In the genomic region with DNA sequence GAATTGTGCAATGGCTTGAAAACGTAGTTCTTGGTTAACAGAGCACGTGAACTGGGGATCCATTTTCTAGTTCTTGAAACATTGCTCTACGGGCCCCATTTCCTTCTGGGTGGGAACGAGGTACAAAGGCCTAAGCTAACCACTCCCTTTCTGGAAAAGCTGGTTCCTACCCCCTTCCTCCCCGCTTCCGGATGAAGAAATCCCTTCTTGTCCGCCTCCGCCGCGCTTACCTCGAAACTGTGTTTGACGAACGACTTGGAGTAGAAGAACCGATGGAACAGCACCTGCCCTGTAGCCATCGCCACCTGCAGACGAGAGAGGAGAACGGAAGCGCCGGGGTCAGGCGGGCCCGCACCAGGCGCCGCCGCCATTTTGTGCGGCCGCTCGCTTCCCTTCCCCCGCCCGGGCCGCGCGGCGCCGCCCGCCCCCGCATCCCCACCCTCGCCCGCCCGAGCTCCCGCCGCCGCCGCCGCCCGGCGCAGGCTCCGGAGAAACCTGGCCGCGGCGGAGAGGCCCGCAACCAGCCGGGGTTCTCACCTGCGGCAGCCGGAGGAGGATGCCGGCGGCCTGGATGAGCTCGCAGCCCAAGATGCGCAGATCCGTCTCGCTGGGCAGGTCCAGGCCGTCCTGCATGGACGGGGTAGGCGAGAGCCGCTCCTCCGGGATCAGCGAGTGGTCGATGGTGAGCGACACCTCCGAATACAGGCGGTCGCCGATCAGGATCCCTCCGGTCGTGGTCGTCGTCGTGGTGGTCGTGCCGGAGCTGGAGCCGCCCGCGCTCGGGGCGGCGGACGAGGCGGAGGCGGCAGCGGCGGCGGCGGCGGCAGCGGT, we compare ENCODE assay signal across 8 mouse cellular contexts. TPM values are rescaled to one million over a fixed set of nuclear protein-coding genes. Genes with fewer than 3 reads are reported as not detected.
DNase-seq lines count a peak whose midpoint lies in the region; ATAC-seq and TF ChIP-seq lines count a peak whose summit lies in the region.

No protein-coding gene starts in this region.

- H3K27me3 ChIP-seq in forebrain, embryonic 10.5 days (ENCODE audit: poor library complexity, severe bottlenecking): no peaks in the 10 kb centered on the region
- no peaks in the 10 kb centered on the region for H3K27me3 ChIP-seq in heart, embryonic 15.5 days
- H3K27me3 ChIP-seq in liver, postnatal 0 days (ENCODE audit: insufficient read depth, low read length): no peaks in the 10 kb centered on the region
- H3K27me3 ChIP-seq in neural tube, embryonic 12.5 days (replicated peaks): no peaks in the 10 kb centered on the region

- no peaks in the 10 kb centered on the region for H3K9me3 ChIP-seq in forebrain, embryonic 10.5 days
- no peaks in the 10 kb centered on the region for H3K9me3 ChIP-seq in heart, embryonic 15.5 days (replicated peaks)
- H3K9me3 ChIP-seq in liver, postnatal 0 days (ENCODE audit: low read length): no peaks in the 10 kb centered on the region
- no peaks in the 10 kb centered on the region for H3K9me3 ChIP-seq in neural tube, embryonic 12.5 days

- no peak for TF ChIP-seq EP300 in liver, postnatal 0 days (IDR thresholded peaks at IDR 0.05; ENCODE audit: low read depth)

- H3K4me1 ChIP-seq in forebrain, embryonic 10.5 days: peaks cover 53% of the 10 kb centered on the region
- peaks cover 37% of the 10 kb centered on the region for H3K4me1 ChIP-seq in heart, embryonic 15.5 days (replicated peaks)
- H3K4me1 ChIP-seq in liver, postnatal 0 days (ENCODE audit: insufficient read depth): peaks cover 53% of the 10 kb centered on the region
- H3K4me1 ChIP-seq in neural tube, embryonic 12.5 days: peaks cover 27% of the 10 kb centered on the region

- H3K27ac ChIP-seq in forebrain, embryonic 10.5 days: peak overlapping the region; percentile 100
- H3K27ac ChIP-seq in heart, embryonic 15.5 days: peak overlapping the region; percentile 100
- peak overlapping the region; percentile 100 for H3K27ac ChIP-seq in liver, postnatal 0 days (ENCODE audit: low read depth)
- H3K27ac ChIP-seq in neural tube, embryonic 12.5 days: peak overlapping the region; percentile 99

- ATAC-seq in heart, embryonic 15.5 days (replicated peaks; ENCODE audit: insufficient number of reproducible peaks, insufficient read depth, low FRiP score, low read depth): peak; percentile 65
- peak; percentile 73 for ATAC-seq in liver, postnatal 0 days
- ATAC-seq in neural tube, embryonic 12.5 days (ENCODE audit: low FRiP score, low read depth): peak; percentile 88

- peaks cover 46% of the 10 kb centered on the region for H3K36me3 ChIP-seq in forebrain, embryonic 10.5 days (replicated peaks)
- H3K36me3 ChIP-seq in heart, embryonic 15.5 days: peaks cover 20% of the 10 kb centered on the region
- peaks cover 38% of the 10 kb centered on the region for H3K36me3 ChIP-seq in liver, postnatal 0 days (replicated peaks; ENCODE audit: insufficient read depth, low read length)
- peaks cover 19% of the 10 kb centered on the region for H3K36me3 ChIP-seq in neural tube, embryonic 12.5 days

- TF ChIP-seq CTCF in brain, embryonic 14.5 days (IDR thresholded peaks at IDR 0.05; ENCODE audit: borderline replicate concordance, extremely low read depth, insufficient read depth, insufficient read length): peak; percentile 38; the same call in 1 of the 2 replicates
- peak; percentile 54 for TF ChIP-seq CTCF in liver, postnatal 0 days (IDR thresholded peaks at IDR 0.05; ENCODE audit: low read depth)

- TF ChIP-seq POLR2A in brain, embryonic 14.5 days (IDR thresholded peaks at IDR 0.05; ENCODE audit: borderline replicate concordance, extremely low read depth, insufficient read depth, insufficient read length, poor library complexity, severe bottlenecking): 0 out of 2 replicates have a peak, but pooled peaks have one; percentile 25

- peak overlapping the region; percentile 99 for H3K4me3 ChIP-seq in forebrain, embryonic 10.5 days
- peak overlapping the region; percentile 98 for H3K4me3 ChIP-seq in heart, embryonic 15.5 days
- H3K4me3 ChIP-seq in liver, postnatal 0 days (ENCODE audit: low read depth, low read length): peak overlapping the region; percentile 97
- peak overlapping the region; percentile 99 for H3K4me3 ChIP-seq in neural tube, embryonic 12.5 days

- H3K9ac ChIP-seq in heart, embryonic 15.5 days: peak overlapping the region; percentile 99
- peak overlapping the region; percentile 96 for H3K9ac ChIP-seq in liver, postnatal 0 days (replicated peaks)
- H3K9ac ChIP-seq in neural tube, embryonic 12.5 days: peak overlapping the region; percentile 100

- peak; percentile 61 to 66 for DNase-seq in CD8-positive naive resting alpha-beta T cell, adult 2 months (ENCODE audit: low read depth in 2 of 2, low spot score in 2 of 2)
- DNase-seq in brain, embryonic 14.5 days (ENCODE audit: low read depth): peak; percentile 84
- peak; percentile 70 for DNase-seq in forebrain, embryonic 10.5 days (ENCODE audit: extremely low spot score, low spot score)
- peak; percentile 76 for DNase-seq in kidney, postnatal 14 days
- DNase-seq in liver, postnatal 0 days: peak; percentile 84
- peak; percentile 72 for DNase-seq in testis, postnatal 10 days (ENCODE audit: low spot score)

- peak overlapping the region; percentile 68 for H3K4me2 ChIP-seq in heart, embryonic 15.5 days
- H3K4me2 ChIP-seq in liver, postnatal 0 days (ENCODE audit: low read depth, low read length): peak overlapping the region; percentile 83
- peak overlapping the region; percentile 87 for H3K4me2 ChIP-seq in neural tube, embryonic 12.5 days (replicated peaks)

- under 1% methylated on average over 81 of the region's 94 CpGs for WGBS in forebrain, embryonic 10.5 days
- under 1% methylated on average over 94 of the region's 94 CpGs for WGBS in heart, embryonic 15.5 days
- under 1% methylated on average over 74 of the region's 94 CpGs for WGBS in liver, postnatal 0 days (ENCODE audit: insufficient replicate concordance)
- under 1% methylated on average over 78 of the region's 94 CpGs for WGBS in neural tube, embryonic 12.5 days

RNA-seq across cellular contexts. Expression of gene Ccnl1, which starts 0.6 kb away (rescaled TPM):
- polyA plus RNA-seq in brain, embryonic 14.5 days (2012; rRNA removed): 87.9 and 101 TPM in 2 replicates
- polyA plus RNA-seq in forebrain, embryonic 10.5 days (2016; fragmentation: Nextera tagmentation; extraction: Ambion mirVana): 99.3 and 107 TPM in 2 replicates
- 60.5 and 67.5 TPM in 2 replicates for polyA plus RNA-seq in heart, embryonic 15.5 days (2015; fragmentation: Nextera tagmentation; extraction: Ambion mirVana)
- polyA plus RNA-seq in liver, postnatal 0 days (2015; fragmentation: Nextera tagmentation; extraction: Ambion mirVana): 33.1 and 38.1 TPM in 2 replicates
- 96.3 and 117 TPM in 2 replicates for polyA plus RNA-seq in neural tube, embryonic 12.5 days (2016; fragmentation: Nextera tagmentation; extraction: Ambion mirVana)

Comparison
In these comparisons a context has a peak if more than half of its experiments do, and no peak if none do; other contexts are left out.
1. Peak in every context shown above with its lines: DNase-seq, ATAC-seq, H3K4me3 ChIP-seq and H3K27ac ChIP-seq.